Mouse (Mus musculus): ENCODE measurements around the gene Slc22a12.

The Slc22a12 gene

DNA sequence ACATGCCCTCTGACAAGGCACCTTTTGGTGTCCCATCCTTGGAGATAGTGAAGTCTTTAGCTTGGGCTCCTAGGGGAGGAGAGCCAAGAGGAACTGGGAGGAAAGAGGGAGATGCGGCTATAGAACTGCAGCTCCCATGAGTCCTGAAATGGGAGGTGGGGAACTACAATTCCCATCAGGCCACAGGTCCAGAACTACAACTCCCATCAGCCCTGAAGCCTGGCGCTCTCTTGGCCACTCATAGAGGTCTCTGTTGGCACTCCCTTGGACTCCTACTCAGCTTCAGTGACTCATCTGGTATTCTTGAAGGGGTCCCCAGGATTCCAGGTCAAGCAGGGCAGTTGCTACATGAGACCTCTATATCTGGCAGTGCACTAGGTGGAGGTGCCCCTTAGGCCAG lies 23.3 kb downstream of the Slc22a12 start:
- in situ Hi-C loops (cut with MboI, MseI) = no loop called here

DNA sequence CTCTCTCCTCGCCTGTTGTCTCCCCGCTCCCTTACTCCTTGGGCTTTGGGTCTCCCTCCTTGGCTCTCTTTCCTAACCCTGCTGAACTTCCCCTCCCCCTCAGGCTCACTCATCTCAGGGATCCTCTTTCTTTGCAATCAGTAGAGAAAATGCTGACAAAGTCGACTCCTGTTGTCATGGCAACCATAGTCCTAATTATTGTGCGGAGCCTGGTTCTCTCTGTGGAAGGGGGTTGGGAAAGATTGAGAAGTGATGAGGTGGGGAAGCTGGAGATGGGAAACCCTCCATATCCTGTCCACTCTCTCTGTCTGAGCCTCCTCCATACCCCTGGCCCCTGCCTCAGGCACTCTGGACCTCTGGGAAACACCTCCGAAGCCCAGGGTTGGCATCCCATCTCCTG lies 24.2 kb downstream of the Slc22a12 start:
- in situ Hi-C loops (cut with MboI, MseI) = no loop called here

DNA sequence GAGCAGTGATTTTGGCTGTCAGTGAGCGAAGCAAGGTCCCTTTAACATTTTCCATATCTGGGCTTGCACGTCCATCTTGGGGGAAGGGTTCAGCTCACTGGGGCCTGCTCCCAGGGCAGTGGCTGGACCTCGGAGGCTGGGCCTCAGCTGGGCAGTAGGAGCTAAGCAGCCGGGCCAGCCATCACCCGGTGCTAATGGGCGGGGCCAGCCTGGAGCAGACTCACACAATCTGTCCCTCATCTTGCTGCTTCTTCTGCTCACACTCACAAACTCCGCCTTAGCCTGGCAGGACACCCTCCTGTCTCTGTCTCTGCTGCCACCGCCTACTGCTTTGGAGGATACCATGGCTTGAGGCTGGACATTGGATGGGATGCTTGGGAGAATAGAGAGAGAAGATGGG lies 26.7 kb downstream of the Slc22a12 start:
- in situ Hi-C loops (cut with MboI, MseI) = no loop called here

DNA sequence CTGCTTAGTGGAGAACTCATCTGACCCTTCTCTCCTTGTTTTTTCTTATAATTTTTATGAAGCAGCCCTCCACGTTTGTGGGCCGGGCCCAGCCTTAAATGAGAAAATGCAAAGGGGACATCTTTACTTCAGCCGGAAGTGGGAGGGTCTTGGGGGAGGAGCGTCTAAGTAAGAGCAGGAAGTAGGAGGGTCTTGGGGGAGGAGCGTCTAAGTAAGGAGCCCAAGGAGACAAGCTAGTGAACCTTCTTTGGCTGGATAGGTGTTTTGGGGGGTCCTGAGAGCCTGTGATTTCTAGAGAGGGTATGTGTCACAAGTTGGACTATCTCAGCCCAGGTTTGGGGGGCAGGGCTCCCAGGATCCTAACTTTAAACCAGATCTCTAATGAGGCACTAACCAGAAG lies 27.4 kb downstream of the Slc22a12 start:
- in situ Hi-C loops (cut with MboI, MseI) = no loop called here

DNA sequence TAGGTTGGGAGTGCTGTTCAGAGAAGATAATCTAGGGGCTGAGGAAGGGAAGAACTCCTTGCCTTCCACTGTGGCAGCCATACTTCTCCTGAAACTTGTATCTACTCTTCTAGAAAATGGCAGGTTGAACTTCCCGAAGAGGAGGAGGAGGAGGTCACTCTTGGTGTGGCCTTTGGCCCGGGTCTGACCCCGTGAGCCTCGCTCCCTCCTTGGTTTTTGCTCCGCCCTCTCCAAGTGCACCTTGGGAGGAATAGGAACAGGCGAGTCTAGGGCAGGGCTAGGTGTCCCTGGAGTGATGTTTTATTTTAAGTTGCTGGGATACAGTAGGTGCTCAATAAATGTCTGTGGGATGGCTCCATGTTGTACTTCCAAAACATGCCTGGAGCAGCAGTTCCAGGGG lies 27.9 kb downstream of the Slc22a12 start:
- in situ Hi-C loops (cut with MboI, MseI) = no loop called here

DNA sequence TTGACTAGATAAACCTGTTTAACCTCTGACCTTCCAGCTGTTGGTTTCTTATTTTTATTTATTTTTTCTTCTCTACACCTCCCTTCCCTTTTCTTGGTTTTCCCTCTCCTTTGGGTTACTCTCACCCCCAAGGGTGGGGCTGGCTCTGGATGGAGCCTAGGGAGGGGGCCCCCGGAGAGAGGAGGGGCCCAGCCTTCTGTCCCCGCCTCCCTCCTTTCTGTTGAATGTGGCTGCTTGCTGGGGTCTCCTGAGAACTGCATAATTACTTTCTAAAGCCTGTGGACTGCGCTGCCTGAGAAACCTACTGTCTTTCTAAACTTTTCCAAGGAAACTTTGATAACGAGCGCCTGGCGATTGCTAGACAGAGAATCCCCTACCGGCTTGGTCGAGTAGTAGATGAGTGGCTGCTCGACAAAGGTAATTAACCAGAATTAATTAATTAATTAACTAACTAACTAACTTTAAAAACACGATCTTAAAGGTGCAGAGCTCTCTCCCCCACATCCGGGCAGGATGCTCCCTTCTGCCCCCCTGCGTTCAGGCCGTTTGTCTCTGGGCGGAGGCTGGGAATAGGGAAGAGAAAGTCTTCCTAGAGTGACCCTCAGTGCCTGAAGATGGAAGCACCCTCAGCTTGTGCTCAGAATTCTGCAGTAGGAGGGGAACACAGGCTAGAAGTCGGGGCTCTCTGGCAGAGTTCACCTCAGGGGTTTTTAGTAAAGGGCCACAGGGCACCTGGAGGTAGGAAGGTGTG lies 29.3 kb downstream of the Slc22a12 start:
- in situ Hi-C loops (cut with MboI, MseI) = no loop called here

DNA sequence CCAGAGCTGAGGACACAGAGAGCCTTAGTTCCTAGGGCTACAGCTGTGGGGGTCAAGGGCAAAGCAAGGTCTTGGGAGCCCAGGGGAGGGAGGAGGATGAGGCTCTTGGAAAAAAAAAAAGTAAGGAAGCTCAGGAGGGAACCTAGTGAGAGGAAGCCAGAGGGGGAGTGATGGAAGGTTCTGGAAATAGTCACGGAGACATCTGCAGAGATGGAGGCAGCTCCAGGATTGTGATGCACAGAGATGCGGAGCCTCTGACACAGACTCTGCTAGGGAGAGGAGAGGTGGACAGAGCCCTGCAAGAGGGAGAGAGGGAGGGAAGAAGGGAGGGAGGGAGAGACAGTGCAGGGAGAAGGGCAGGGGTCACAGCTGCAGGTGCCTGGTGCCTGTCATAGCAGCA lies 32.3 kb downstream of the Slc22a12 start:
- in situ Hi-C loops (cut with MboI, MseI) = no loop called here

DNA sequence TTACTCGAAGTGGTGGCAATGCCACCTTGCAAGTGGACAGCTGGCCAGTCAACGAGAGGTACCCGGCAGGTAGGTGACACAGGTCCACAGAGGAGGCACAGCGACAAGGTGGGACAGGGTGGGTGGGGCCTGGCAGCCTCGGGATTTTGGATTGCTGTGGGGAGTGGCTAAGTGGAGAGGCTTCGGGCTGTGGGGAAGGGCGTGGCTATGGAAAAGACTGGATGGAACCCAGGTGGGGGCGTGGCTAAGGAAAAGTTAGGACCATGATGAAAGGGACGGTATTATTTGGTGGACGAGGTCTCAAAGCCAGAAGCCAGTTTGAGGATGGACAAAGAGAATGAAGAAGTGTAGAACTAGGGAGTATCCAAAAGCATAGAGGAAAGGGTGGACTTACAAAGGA lies 33.0 kb downstream of the Slc22a12 start:
- in situ Hi-C loops (cut with MboI, MseI) = loop anchor here (10.0 kb wide), 1 partner anchor 305 kb away; no protein-coding TSS in a partner anchor

DNA sequence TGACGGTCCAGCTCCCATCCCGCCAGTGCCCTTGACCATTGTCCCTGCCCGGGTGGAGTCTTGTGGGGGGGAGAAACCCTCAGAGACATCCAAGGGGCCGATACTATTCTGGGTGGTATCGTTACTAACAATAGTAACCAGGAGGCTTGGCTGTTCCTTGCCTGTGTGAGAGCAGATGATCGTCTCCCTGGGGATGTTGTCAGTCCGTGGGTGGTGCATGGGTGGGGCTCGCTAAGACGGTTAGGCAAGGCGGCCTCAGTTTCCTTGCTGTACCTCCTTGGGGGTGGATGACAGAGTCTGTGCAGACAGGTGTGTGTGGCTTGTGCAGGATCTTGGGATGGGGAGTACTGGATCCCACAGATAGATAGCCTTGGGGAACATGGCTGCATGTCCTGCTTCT lies 35.4 kb downstream of the Slc22a12 start:
- in situ Hi-C loops (cut with MboI, MseI) = loop anchor here (10.0 kb wide), 1 partner anchor 307 kb away; no protein-coding TSS in a partner anchor

DNA sequence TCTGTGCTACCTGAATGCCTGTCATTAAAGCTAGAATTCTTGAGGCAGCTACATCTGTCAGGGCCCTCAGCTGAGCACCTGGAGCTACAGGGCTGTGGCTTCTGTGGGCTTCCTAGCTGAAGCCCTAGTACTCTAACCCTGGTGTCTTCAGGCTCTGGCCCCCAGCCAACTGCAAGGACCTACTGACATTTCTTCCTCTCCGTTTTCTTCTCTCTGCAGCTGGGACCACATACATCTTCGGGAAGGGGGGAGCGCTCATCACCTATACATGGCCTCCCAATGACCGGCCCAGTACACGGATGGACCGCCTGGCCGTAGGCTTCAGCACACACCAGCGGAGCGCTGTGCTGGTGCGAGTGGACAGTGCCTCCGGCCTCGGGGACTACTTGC lies 38.2 kb downstream of the Slc22a12 start:
- in situ Hi-C loops (cut with MboI, MseI) = loop anchor here (10.0 kb wide), 1 partner anchor 310 kb away; no protein-coding TSS in a partner anchor

DNA sequence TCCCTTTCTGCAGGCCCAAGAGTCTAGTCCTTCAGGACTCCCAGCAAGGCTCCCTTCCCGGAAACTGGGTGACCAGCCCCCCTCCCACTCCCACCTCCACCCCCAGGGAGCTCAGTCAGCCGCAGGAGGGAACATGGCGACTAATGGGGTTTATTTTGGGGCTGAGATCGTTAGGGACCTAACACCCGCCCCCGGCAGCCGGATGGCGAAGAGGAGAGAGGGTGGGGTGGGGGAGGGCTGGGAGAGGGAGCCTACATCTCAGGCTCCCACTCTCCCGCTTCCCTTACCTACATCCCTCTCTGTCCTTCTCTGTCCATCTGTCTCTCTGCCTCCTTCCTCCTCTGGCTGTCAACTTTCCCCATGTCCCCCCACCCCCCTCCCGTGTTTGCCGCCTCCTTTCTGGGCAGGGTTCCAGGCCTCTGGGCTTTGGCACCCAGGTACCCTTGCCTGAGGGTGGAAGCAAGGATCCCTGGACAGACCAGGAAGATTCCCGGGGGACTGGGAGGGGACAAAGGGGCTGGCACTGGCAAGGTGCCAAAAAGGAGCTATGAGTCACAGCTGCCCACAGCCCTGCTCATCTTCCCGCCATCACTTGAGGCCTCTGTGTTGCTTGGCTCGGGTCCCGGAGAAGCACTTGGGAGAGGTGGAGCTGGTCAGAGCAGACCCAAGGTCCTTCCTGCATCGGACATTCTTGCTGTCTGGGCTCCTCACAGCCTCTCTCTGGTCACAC lies 38.7 kb downstream of the Slc22a12 start:
- in situ Hi-C loops (cut with MboI, MseI) = loop anchor here (10.0 kb wide), 1 partner anchor 311 kb away; no protein-coding TSS in a partner anchor

DNA sequence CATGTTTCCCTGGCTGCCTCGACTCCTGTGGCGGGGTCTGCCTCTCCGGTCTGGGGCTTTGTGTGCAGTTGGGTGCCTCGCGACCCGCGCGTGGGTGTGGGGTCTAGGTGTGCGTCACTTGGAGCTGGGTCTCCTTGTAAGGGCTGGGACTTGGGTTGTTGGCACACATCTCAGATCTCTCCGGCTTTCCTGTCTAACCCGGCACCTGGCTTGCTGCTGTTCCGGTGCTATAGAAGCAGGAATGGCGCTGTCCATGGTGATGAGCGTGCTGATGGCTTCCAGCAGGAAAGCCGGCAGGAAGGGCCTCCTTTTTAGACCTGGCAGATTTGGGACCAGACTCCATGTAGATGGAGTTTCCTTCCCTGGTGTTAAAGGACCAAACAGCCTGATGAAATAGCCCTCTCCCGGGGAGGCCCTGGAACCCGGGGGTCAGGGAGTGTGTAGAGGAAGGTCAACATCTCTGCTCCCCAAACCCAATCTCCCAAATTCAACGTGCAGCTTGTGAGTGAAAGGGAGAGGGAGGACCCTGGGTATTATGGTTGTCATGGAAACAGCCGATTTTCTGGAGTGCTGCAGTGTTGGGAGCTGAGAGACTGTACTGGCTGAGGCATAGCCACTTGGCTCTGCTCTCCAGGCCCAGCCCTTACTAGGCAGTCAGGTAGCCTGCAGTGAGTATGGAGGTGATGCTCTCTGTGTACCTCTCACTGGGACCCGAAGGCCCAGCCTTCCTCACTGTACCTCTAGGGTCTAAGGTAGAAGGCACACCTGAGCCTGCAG lies 40.1 kb downstream of the Slc22a12 start:
- in situ Hi-C loops (cut with MboI, MseI) = loop anchor here (10.0 kb wide), 1 partner anchor 312 kb away; no protein-coding TSS in a partner anchor

DNA sequence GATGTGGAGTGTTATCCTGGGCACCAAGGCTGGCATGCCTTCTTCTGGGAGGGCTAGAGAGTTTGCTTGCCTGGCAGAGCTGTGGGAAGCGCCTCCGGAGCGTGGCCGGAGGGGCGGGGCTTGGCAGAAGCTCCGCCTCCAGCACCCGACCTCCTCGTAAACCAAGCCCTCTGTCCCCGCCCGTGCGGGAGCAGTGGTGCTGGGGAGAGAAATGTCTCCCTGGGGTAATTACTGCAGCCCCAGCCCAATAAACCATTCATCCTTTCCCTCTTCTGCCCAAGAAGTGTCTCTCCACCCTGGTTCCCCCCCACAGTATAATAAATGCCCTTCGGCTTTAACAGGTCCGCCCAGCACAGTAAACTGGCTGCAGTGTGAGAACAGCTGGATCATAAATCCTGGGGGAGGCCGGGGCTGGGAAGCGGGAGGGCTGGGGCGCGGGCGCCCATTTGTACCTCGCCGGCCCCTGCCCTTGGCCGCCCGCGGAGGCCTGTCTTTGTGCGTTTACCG lies 40.7 kb downstream of the Slc22a12 start:
- in situ Hi-C loops (cut with MboI, MseI) = loop anchor here (10.0 kb wide), 1 partner anchor 313 kb away; no protein-coding TSS in a partner anchor

DNA sequence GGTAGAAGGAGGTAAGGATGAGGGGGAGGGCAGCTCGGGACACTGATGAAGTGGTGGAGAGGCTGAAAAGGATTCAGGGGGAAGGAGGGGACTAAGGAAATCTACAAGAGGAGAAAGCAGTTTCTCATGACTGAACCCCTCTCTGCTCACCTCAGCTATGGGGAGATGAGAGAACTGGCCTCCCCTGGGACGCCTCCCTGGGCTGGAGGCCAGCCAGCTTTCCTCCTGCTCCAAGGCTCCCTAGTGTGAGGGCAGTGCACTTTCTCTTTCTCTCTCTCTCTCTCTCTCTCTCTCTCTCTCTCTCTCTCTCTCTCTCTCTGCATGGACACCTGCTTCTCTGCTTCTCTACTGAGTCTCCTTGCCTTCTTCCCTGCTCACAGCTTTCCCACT lies 42.2 kb downstream of the Slc22a12 start:
- in situ Hi-C loops (cut with MboI, MseI) = loop anchor here (10.0 kb wide), 1 partner anchor 314 kb away; no protein-coding TSS in a partner anchor

DNA sequence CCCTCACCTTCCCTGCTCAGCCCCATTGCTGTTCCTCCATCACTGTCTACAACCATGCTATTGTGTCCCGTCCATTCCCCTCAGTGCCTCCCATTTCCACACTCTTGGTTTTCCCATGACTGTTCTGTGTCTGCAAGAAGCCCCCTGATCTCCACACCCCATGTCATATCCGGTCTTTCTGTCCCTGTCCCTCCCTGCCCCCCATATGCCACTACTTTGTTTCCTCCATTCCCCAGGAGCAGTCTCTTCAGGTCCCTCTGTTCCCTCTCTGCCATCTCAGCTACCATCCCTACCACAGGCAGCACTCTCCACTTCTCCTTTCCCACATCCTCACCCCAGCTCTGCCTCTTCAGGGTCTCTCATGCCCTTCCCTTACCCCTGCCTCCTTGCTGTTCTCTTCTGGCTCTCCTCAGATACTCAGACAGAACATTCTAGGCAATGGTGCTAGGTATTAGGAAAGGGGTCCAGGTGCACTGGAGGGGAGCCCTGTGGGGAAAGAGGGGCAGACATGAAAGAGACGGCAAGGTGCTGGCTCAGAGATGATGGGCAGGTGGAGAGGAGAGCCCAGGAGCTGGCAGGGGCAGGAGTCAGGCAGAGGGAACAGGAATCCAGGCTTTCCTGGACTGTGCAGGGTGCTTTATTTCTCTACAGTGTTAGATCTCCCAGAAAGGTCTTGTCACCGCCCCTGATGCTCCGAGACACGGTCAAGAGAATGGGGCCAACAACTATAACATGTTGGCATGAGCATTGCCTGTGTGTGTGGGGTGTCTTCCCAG lies 42.8 kb downstream of the Slc22a12 start:
- in situ Hi-C loops (cut with MboI, MseI) = loop anchor here (10.0 to 25.0 kb wide), 2 partner anchors 315 to 1813 kb away; partner anchors contain the start of gene Gm960

DNA sequence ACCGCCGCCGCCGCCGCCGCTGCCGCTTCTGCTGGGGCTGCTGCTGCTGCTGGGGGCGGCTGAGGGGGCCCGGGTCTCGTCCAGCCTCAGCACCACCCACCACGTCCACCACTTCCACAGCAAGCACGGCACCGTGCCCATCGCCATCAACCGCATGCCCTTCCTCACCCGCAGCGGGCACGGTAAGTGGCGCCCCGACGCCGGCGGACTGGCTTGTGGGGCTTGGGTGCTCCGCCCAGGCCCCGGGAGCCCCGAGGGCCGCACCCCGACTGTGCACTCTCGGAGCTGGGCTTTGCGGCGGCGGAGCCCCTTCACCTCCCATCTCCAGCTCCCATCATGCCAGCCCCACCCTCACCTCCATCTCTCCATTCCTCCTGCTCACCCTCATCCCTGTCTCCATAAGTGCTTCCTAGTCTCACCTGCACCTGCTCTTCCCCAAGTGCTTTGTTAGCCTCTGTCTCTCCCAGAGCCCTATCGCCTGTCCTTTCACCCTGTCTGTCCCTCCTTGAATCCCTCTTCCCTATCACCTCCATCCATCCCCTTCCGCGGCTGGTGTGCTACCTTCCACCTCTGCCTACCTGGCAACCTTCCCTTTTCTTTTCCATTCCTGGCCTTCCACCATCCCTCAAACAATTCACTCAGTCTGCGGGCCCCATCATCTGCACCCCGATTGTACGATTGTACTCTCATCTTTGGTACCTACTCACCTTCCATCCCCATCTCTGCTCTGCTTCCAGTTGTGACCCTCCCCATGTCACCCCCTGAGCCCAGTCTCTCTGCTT lies 44.3 kb downstream of the Slc22a12 start:
- in situ Hi-C loops (cut with MboI, MseI) = loop anchor here (25.0 kb wide), 1 partner anchor 1811 kb away; the partner anchor contains the start of gene Gm960

DNA sequence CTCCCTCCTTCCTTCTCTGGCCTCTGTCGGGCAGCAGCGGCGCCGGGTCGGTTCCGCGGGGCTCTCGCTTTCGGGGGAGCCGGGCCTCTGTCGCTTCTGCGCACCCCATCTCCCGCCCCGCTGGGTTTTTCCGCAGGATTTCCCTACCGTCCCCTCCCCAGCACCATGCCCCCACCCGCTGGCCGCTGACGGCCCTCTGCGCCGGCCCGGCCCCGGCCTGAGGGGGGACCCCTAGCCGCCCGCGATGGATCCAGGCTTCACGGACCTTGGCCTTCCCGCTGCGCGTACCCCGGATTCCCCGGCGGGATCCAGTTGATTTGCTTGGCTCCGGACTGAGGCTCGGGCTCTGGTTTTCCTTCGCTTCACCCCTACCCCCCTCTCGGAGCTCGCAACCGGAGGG lies 45.0 kb downstream of the Slc22a12 start:
- in situ Hi-C loops (cut with MboI, MseI) = loop anchor here (25.0 kb wide), 1 partner anchor 1811 kb away; the partner anchor contains the start of gene Gm960

DNA sequence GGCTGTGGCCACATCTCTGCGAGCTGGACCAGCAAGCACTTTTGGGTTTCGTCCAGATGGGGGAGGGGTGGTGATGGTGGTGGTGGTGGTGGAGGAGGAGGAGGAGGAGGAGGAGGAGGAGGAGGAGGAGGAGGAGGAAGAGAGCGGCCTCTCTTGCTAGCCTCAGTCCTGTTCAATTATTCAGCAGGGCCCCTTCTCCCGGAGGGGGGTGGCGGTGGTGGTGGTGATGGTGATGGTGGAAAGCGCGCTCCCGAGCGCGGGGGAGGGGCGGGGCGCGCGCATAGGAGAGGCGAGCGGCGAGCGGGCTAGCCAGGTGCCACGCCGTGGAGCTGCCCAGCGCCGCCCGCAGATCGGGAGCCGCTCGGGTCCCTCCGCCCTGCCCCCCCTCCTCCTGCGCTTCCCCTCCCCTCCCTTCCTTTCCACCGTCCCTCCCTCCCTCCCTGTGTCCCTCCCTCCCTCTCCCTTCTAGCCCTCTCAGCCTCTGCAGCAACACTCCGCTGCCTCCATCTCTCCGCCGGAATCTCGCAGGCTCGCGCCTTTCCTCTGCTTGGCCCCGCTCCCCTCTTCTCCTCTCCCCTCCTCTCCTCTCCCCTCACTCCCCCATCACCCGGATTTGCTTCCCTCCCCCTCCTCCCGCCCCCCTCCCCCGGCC lies 45.6 kb downstream of the Slc22a12 start:
- in situ Hi-C loops (cut with MboI, MseI) = loop anchor here (25.0 kb wide), 1 partner anchor 1810 kb away; the partner anchor contains the start of gene Gm960

DNA sequence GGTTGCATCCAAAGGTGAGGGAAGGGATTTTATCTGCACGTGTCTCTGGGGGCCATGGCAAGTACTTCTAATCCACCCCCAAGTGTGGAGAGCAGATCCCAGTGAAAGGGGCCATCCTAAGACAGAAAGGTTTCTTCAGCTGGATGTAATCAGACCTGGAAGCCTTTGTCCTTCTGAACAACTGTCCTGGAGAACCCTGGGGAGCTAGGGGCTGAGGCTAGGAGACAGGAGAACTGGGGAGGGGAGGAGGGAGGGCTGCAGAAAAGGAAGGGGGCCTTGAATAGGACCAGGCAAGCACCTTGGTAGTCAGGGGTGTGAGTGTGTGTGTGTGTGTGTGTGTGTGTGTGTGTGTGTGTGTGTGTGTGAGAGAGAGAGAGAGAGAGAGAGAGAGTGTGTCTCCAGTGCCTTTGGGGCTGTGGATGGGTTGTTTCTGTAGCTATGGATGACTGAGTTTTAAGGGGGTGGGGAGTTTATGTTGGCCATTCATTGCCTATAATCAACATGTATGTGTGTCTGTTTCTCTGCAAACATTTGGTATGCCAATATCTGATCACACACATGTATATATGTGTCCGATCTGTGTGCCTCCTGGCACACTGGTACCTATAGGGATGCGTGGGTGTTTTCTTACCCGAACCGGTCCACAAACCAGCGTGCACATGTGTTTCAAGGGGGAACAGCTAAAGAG lies 46.2 kb downstream of the Slc22a12 start:
- in situ Hi-C loops (cut with MboI, MseI) = loop anchor here (25.0 kb wide), 1 partner anchor 1809 kb away; the partner anchor contains the start of gene Gm960
